Mouse (Mus musculus) neural tube, embryonic 13.5 days (tissue): ENCODE measurements around the gene Sh3bgrl3. TPM values are rescaled to one million over a fixed set of nuclear protein-coding genes. Genes with fewer than 3 reads are reported as not detected.

Experiments used
- ATAC-seq: fragments of 200-750 bp; cut with Nextera tagmentation; 2 replicates; pipeline ENCODE4 v1.8.0; 2017; ENCODE audit warnings: low read depth, mild to moderate bottlenecking, moderate TSS enrichment, moderate library complexity
- H3K27ac ChIP-seq: fragments of 300-500 bp; sonication (generic); replicated peaks from 2 replicates; pipeline ENCODE4 v1.5.1; 2015; ENCODE audit warnings: moderate library complexity, mild to moderate bottlenecking, inconsistent platforms
- H3K27me3 ChIP-seq: fragments of 300-500 bp; sonication (generic); 2 replicates; pipeline ENCODE4 v1.6.1; 2015; ENCODE audit warnings: mild to moderate bottlenecking, inconsistent platforms
- H3K36me3 ChIP-seq: fragments of 300-500 bp; sonication (generic); 2 replicates; pipeline ENCODE4 v1.6.1; 2015; ENCODE audit warnings: mild to moderate bottlenecking, inconsistent platforms
- H3K4me1 ChIP-seq: fragments of 300-500 bp; sonication (generic); replicated peaks from 2 replicates; pipeline ENCODE4 v1.6.1; 2015; ENCODE audit warnings: inconsistent platforms
- H3K4me2 ChIP-seq: fragments of 300-500 bp; sonication (generic); 2 replicates; pipeline ENCODE4 v1.6.1; 2015; ENCODE audit warnings: inconsistent platforms, mild to moderate bottlenecking, moderate library complexity
- H3K4me3 ChIP-seq: fragments of 300-500 bp; sonication (generic); 2 replicates; pipeline ENCODE4 v1.5.1; 2015; ENCODE audit warnings: mild to moderate bottlenecking, inconsistent platforms
- H3K9ac ChIP-seq: fragments of 300-500 bp; sonication (generic); 2 replicates; pipeline ENCODE4 v1.6.1; 2015; ENCODE audit warnings: moderate library complexity, mild to moderate bottlenecking, inconsistent platforms
- H3K9me3 ChIP-seq: fragments of 300-500 bp; sonication (generic); 2 replicates; pipeline ENCODE4 v1.6.1; 2016; ENCODE audit warnings: inconsistent platforms
- WGBS: fragments of 180-500 bp; shearing (Covaris S2); methylation state at CpG from one replicate; pipeline ENCODE4 v1.1.7; 2015; 5-methylcytosine and 5-hydroxymethylcytosine counted together
- polyA plus RNA-seq: library from polyadenylated mRNA; unstranded; fragments of >200 nt; fragmentation: Nextera tagmentation; extraction: Ambion mirVana; gene quantifications from 2 replicates; pipeline ENCODE4 v1.2.1, GENCODE M21; 2015

The Sh3bgrl3 gene
- polyA plus RNA-seq, 1 experiment from 2014 or later, result 425 TPM

- H3K4me1 ChIP-seq, result peaks cover 11% of the 10 kb centered on the region
- ATAC-seq, result no peak
- H3K4me3 ChIP-seq, result no peak overlapping the region
- no peaks in the 10 kb centered on the region for H3K9me3 ChIP-seq
- H3K4me2 ChIP-seq, result no peak overlapping the region
- no peaks in the 10 kb centered on the region for H3K27me3 ChIP-seq
- H3K36me3 ChIP-seq, result no peaks in the 10 kb centered on the region
- H3K27ac ChIP-seq, result no peak overlapping the region
- no peak overlapping the region for H3K9ac ChIP-seq
- WGBS, result 82% methylated on average over 8 of the region's 8 CpGs
Measured at GRCm38 (mm10) chr4:134117012-134117411, 11.6 kb downstream of the Sh3bgrl3 start.

- Histone ChIP-seq H3K27ac (no peak overlapping the region), H3K27me3 (no peaks in the 10 kb centered on the region), H3K9me3 (no peaks in the 10 kb centered on the region), H3K4me1 (peaks cover 8% of the 10 kb centered on the region), H3K4me3 (no peak overlapping the region), H3K36me3 (no peaks in the 10 kb centered on the region), H3K9ac (no peak overlapping the region), H3K4me2 (no peak overlapping the region)
- ATAC-seq, result no peak
- WGBS, result 90% methylated on average over 2 of the region's 2 CpGs
Measured at GRCm38 (mm10) chr4:134116501-134116900, 12.1 kb downstream of the Sh3bgrl3 start.

- 90% methylated on average over 16 of the region's 16 CpGs for WGBS
- no peak overlapping the region for H3K9ac ChIP-seq
- no peak overlapping the region for H3K4me3 ChIP-seq
- H3K27ac ChIP-seq, result no peak overlapping the region
- H3K9me3 ChIP-seq, result no peaks in the 10 kb centered on the region
- ATAC-seq, result no peak
- no peak overlapping the region for H3K4me2 ChIP-seq
- no peaks in the 10 kb centered on the region for H3K36me3 ChIP-seq
- H3K4me1 ChIP-seq, result peaks cover 4% of the 10 kb centered on the region
- H3K27me3 ChIP-seq, result no peaks in the 10 kb centered on the region
Measured at GRCm38 (mm10) chr4:134115215-134116144, 13.1 kb downstream of the Sh3bgrl3 start.

GRCm38 (mm10) chr4:134114038-134114437 lies 14.6 kb downstream of the Sh3bgrl3 start:
- ATAC-seq, result no peak
- Histone ChIP-seq H3K9ac (no peak overlapping the region), H3K36me3 (no peaks in the 10 kb centered on the region), H3K4me3 (no peak overlapping the region), H3K27ac (no peak overlapping the region), H3K4me2 (no peak overlapping the region), H3K4me1 (peaks cover 4% of the 10 kb centered on the region), H3K9me3 (no peaks in the 10 kb centered on the region), H3K27me3 (no peaks in the 10 kb centered on the region)
- WGBS, result 88% methylated on average over 4 of the region's 4 CpGs

GRCm38 (mm10) chr4:134113356-134113994 lies 15.1 kb downstream of the Sh3bgrl3 start:
- Histone ChIP-seq H3K36me3 (no peaks in the 10 kb centered on the region), H3K27me3 (no peaks in the 10 kb centered on the region), H3K4me2 (no peak overlapping the region), H3K4me3 (no peak overlapping the region), H3K4me1 (peaks cover 4% of the 10 kb centered on the region), H3K27ac (no peak overlapping the region), H3K9me3 (no peaks in the 10 kb centered on the region), H3K9ac (peak overlapping the region; percentile 23; the same call in 1 of the 2 replicates)
- WGBS, result 53% methylated on average over 10 of the region's 10 CpGs
- peak; percentile 53; the same call in 1 of the 2 replicates for ATAC-seq

- H3K9me3 ChIP-seq, result no peaks in the 10 kb centered on the region
- no peak overlapping the region for H3K4me3 ChIP-seq
- H3K27ac ChIP-seq, result no peak overlapping the region
- no peak for ATAC-seq
- H3K4me2 ChIP-seq, result no peak overlapping the region
- H3K9ac ChIP-seq, result no peak overlapping the region
- WGBS, result 81% methylated on average over 6 of the region's 6 CpGs
- H3K36me3 ChIP-seq, result no peaks in the 10 kb centered on the region
- H3K27me3 ChIP-seq, result no peaks in the 10 kb centered on the region
- H3K4me1 ChIP-seq, result peaks cover 4% of the 10 kb centered on the region
Measured at GRCm38 (mm10) chr4:134112403-134112802, 16.2 kb downstream of the Sh3bgrl3 start.

GRCm38 (mm10) chr4:134110653-134111052 lies 17.9 kb downstream of the Sh3bgrl3 start:
- no peak overlapping the region for H3K9ac ChIP-seq
- no peak for ATAC-seq
- H3K27ac ChIP-seq, result no peak overlapping the region
- peaks cover 4% of the 10 kb centered on the region for H3K4me1 ChIP-seq
- H3K36me3 ChIP-seq, result no peaks in the 10 kb centered on the region
- H3K4me2 ChIP-seq, result no peak overlapping the region
- H3K9me3 ChIP-seq, result no peaks in the 10 kb centered on the region
- no peaks in the 10 kb centered on the region for H3K27me3 ChIP-seq
- no peak overlapping the region for H3K4me3 ChIP-seq
- 43% methylated on average over 3 of the region's 3 CpGs for WGBS

- Histone ChIP-seq H3K4me1 (peaks cover 4% of the 10 kb centered on the region), H3K27me3 (no peaks in the 10 kb centered on the region), H3K36me3 (no peaks in the 10 kb centered on the region), H3K4me2 (no peak overlapping the region), H3K4me3 (no peak overlapping the region), H3K27ac (no peak overlapping the region), H3K9me3 (no peaks in the 10 kb centered on the region), H3K9ac (no peak overlapping the region)
- no peak for ATAC-seq
- WGBS, result 60% methylated on average over 5 of the region's 5 CpGs
Measured at GRCm38 (mm10) chr4:134108196-134108595, 20.4 kb downstream of the Sh3bgrl3 start.

GRCm38 (mm10) chr4:134107730-134108129 lies 20.9 kb downstream of the Sh3bgrl3 start:
- Histone ChIP-seq H3K4me2 (no peak overlapping the region), H3K9ac (no peak overlapping the region), H3K27ac (no peak overlapping the region), H3K4me3 (no peak overlapping the region), H3K27me3 (no peaks in the 10 kb centered on the region), H3K4me1 (peaks cover 7% of the 10 kb centered on the region), H3K9me3 (no peaks in the 10 kb centered on the region), H3K36me3 (no peaks in the 10 kb centered on the region)
- 87% methylated on average over 7 of the region's 7 CpGs for WGBS
- ATAC-seq, result no peak

GRCm38 (mm10) chr4:134106105-134106504 lies 22.5 kb downstream of the Sh3bgrl3 start:
- H3K4me2 ChIP-seq, result no peak overlapping the region
- no peaks in the 10 kb centered on the region for H3K9me3 ChIP-seq
- H3K27me3 ChIP-seq, result no peaks in the 10 kb centered on the region
- no peak overlapping the region for H3K9ac ChIP-seq
- H3K4me1 ChIP-seq, result peaks cover 8% of the 10 kb centered on the region
- H3K36me3 ChIP-seq, result no peaks in the 10 kb centered on the region
- WGBS, result 73% methylated on average over 7 of the region's 7 CpGs
- no peak overlapping the region for H3K27ac ChIP-seq
- H3K4me3 ChIP-seq, result no peak overlapping the region
- ATAC-seq, result no peak

GRCm38 (mm10) chr4:134102742-134103119 lies 25.9 kb downstream of the Sh3bgrl3 start:
- Histone ChIP-seq H3K27me3 (no peaks in the 10 kb centered on the region), H3K9me3 (no peaks in the 10 kb centered on the region), H3K9ac (peak overlapping the region; percentile 73), H3K27ac (no peak overlapping the region), H3K4me3 (peak overlapping the region; percentile 76), H3K4me1 (peaks cover 8% of the 10 kb centered on the region), H3K4me2 (peak overlapping the region; percentile 78), H3K36me3 (no peaks in the 10 kb centered on the region)
- WGBS, result 3% methylated on average over 21 of the region's 21 CpGs
- ATAC-seq, result peak; percentile 60

- Histone ChIP-seq H3K27me3 (no peaks in the 10 kb centered on the region), H3K4me1 (peaks cover 8% of the 10 kb centered on the region), H3K9ac (peak within 1 kb of the TSS; percentile 73), H3K27ac (no peak within 1 kb of the TSS), H3K4me3 (peak within 1 kb of the TSS; percentile 76), H3K36me3 (no peaks in the 10 kb centered on the region), H3K9me3 (no peaks in the 10 kb centered on the region), H3K4me2 (peak within 1 kb of the TSS; percentile 78)
- peak; percentile 97 for ATAC-seq
- WGBS, result 17% methylated on average over 34 of the region's 34 CpGs
Measured at GRCm38 (mm10) chr4:134101979-134102741, 26.4 kb downstream of the Sh3bgrl3 start, which contains the start of gene Ubxn11. Ubxn11 (plus strand) TSS chr4:134102570.
